Mouse (Mus musculus): ENCODE measurements around the gene Ear6. TPM values are rescaled to one million over a fixed set of nuclear protein-coding genes. Genes with fewer than 3 reads are reported as not detected.

Ear6 gene
- not detected for polyA plus RNA-seq (2017; shearing (Covaris generic))

GRCm38 (mm10) chr14:51853399-51853798 lies at the start of gene Ear6:
Gene Ear6 (plus strand): TSS chr14:51853699.

GRCm38 (mm10) chr14:51884598-51885331 lies 31.3 kb downstream of the Ear6 start, which contains the start of gene Mettl17:
Gene Mettl17 (plus strand): TSS chr14:51884842.

GRCm38 (mm10) chr14:51892191-51892939 lies 38.9 kb downstream of the Ear6 start, which contains the start of gene Slc39a2:
Gene Slc39a2 (plus strand): TSS chr14:51892889.

Other genes with a start within 250 kb of the Ear6 start
- not detected for gene Gm17078, start 242.4 kb upstream of the Ear6 start, polyA plus RNA-seq (2017; shearing (Covaris generic))
- gene Gm4181, start 218.0 kb upstream of the Ear6 start, polyA plus RNA-seq (2017; shearing (Covaris generic)): not detected
- gene Gm17079, start 158.2 kb upstream of the Ear6 start, polyA plus RNA-seq (2017; shearing (Covaris generic)): not detected
- gene Gm5800, start 136.5 kb upstream of the Ear6 start, polyA plus RNA-seq (2017; shearing (Covaris generic)): not detected
- not detected for gene Ang4, start 80.1 kb upstream of the Ear6 start, polyA plus RNA-seq (2017; shearing (Covaris generic))
- under 1 TPM in 1 of 2 experiments, not detected in 1; 0.17 TPM for gene AY358078, start 53.7 kb upstream of the Ear6 start, polyA plus RNA-seq (2017; shearing (Covaris generic))
- 100 to 1,000 TPM in 1 of 2 experiments, 10 to 100 TPM in 1; 77.4 to 115 TPM for gene Mettl17, start 31.1 kb downstream of the Ear6 start, polyA plus RNA-seq (2017; shearing (Covaris generic))
- 1 to 10 TPM in 1 of 2 experiments, under 1 TPM in 1; 0.19 to 1.1 TPM for gene Slc39a2, start 39.2 kb downstream of the Ear6 start, polyA plus RNA-seq (2017; shearing (Covaris generic))
- gene Ndrg2, start 60.5 kb downstream of the Ear6 start, polyA plus RNA-seq (2017; shearing (Covaris generic)): 10 to 100 TPM; 32.8 to 39.1 TPM
- gene Tppp2, start 64.7 kb downstream of the Ear6 start, polyA plus RNA-seq (2017; shearing (Covaris generic)): not detected
- not detected for gene Rnase13, start 69.1 kb downstream of the Ear6 start, polyA plus RNA-seq (2017; shearing (Covaris generic))
- 1 to 10 TPM; 2.4 to 6.8 TPM for gene Arhgef40, start 131.0 kb downstream of the Ear6 start, polyA plus RNA-seq (2017; shearing (Covaris generic))
- gene Tmem253, start 162.0 kb downstream of the Ear6 start, polyA plus RNA-seq (2017; shearing (Covaris generic)): 1 to 10 TPM; 1.5 TPM
- 10 to 100 TPM; 16.7 to 19.3 TPM for gene Zfp219, start 167.0 kb downstream of the Ear6 start, polyA plus RNA-seq (2017; shearing (Covaris generic))
- under 1 TPM; 0.13 to 0.33 TPM for gene Olfr221, start 188.8 kb downstream of the Ear6 start, polyA plus RNA-seq (2017; shearing (Covaris generic))

All from inflammation-experienced regulatory T-cells (primary cell).